Mouse (Mus musculus) midbrain, embryonic 11.5 days (tissue): ENCODE data around the gene Gm21987. TPM values are rescaled to one million over a fixed set of nuclear protein-coding genes. Genes with fewer than 3 reads are reported as not detected.
A peak's percentile ranks its signal among the peaks of the same experiment; 100 is the strongest.

ENCODE experiments used
- ATAC-seq: fragments of 200-750 bp; cut with Nextera tagmentation; 2 replicates; pipeline ENCODE4 v1.8.0; 2017; ENCODE audit warnings: moderate TSS enrichment, moderate library complexity; ENCODE audit not compliant: low FRiP score
- DNase-seq: peaks from one replicate; pipeline ENCODE4 v3.0.0; 2015; ENCODE audit warnings: low spot score; ENCODE audit errors: missing footprints
- H3K27ac ChIP-seq: fragments of 300-500 bp; sonication (generic); 2 replicates; pipeline ENCODE4 v1.5.1; 2014; ENCODE audit warnings: low read depth, low read length
- H3K27me3 ChIP-seq: fragments of 300-500 bp; sonication (generic); 2 replicates; pipeline ENCODE4 v1.6.1; 2014; ENCODE audit warnings: mild to moderate bottlenecking, low read length, moderate library complexity, mixed read lengths; ENCODE audit not compliant: control insufficient read depth, insufficient read depth
- H3K36me3 ChIP-seq: fragments of 300-500 bp; sonication (generic); 2 replicates; pipeline ENCODE4 v1.6.1; 2014; ENCODE audit warnings: mild to moderate bottlenecking, low read length, moderate library complexity, mixed read lengths; ENCODE audit not compliant: control insufficient read depth, insufficient read depth
- H3K4me1 ChIP-seq: fragments of 300-500 bp; sonication (generic); 2 replicates; pipeline ENCODE4 v1.6.1; 2014; ENCODE audit warnings: low read length; ENCODE audit not compliant: control insufficient read depth, insufficient read depth
- H3K4me2 ChIP-seq: fragments of 300-500 bp; sonication (generic); 2 replicates; pipeline ENCODE4 v1.6.1; 2014; ENCODE audit warnings: mild to moderate bottlenecking, moderate library complexity
- H3K4me3 ChIP-seq: fragments of 300-500 bp; sonication (generic); 2 replicates; pipeline ENCODE4 v1.5.1; 2014; ENCODE audit warnings: low read depth, low read length
- H3K9ac ChIP-seq: fragments of 300-500 bp; sonication (generic); 2 replicates; pipeline ENCODE4 v1.6.1; 2014; ENCODE audit warnings: low read length
- H3K9me3 ChIP-seq: fragments of 300-500 bp; sonication (generic); 2 replicates; pipeline ENCODE4 v1.6.1; 2016; ENCODE audit warnings: low read length; ENCODE audit not compliant: control insufficient read depth
- WGBS: fragments of 180-500 bp; shearing (Covaris S2); extraction: QIAGEN DNeasy Blood & Tissue Kit; methylation state at CpG from one replicate; pipeline ENCODE4 v1.1.7; 2014; 5-methylcytosine and 5-hydroxymethylcytosine counted together
- polyA plus RNA-seq: library from polyadenylated mRNA; unstranded; fragments of >200 nt; fragmentation: Nextera tagmentation; extraction: Ambion mirVana; gene quantifications from 2 replicates; pipeline ENCODE4 v1.2.1, GENCODE M21; 2014

Gm21987 gene
- polyA plus RNA-seq, 1 experiment from 2014 or later: not detected

- no peak for ATAC-seq
- WGBS: 90% methylated on average over 5 of the region's 5 CpGs
Measured at GRCm38 (mm10) chr16:38354185-38354913, 7.5 kb downstream of the Gm21987 start.

GRCm38 (mm10) chr16:38358256-38358812, 11.5 kb downstream of the Gm21987 start:
- WGBS: 88% methylated on average over 6 of the region's 6 CpGs
- H3K36me3 ChIP-seq: peaks cover 3% of the 10 kb centered on the region; the same call in 1 of the 2 replicates

More at GRCm38 (mm10) chr16:38354185-38354913, 7.5 kb downstream of the Gm21987 start:
- H3K4me2 ChIP-seq: no peak overlapping the region
- DNase-seq: no peak
- no peak overlapping the region for H3K4me3 ChIP-seq
- no peaks in the 10 kb centered on the region for H3K27me3 ChIP-seq
- H3K9me3 ChIP-seq: no peaks in the 10 kb centered on the region
- no peaks in the 10 kb centered on the region for H3K4me1 ChIP-seq
- H3K9ac ChIP-seq: no peak overlapping the region
- no peak overlapping the region for H3K27ac ChIP-seq
- H3K36me3 ChIP-seq: peaks cover 5% of the 10 kb centered on the region; the same call in 1 of the 2 replicates

GRCm38 (mm10) chr16:38359241-38359640, 12.4 kb downstream of the Gm21987 start:
- Histone ChIP-seq H3K4me3 (no peak overlapping the region), H3K4me1 (no peaks in the 10 kb centered on the region)
- WGBS: 93% methylated on average over 2 of the region's 2 CpGs

More at GRCm38 (mm10) chr16:38358256-38358812, 11.5 kb downstream of the Gm21987 start:
- DNase-seq: peak; percentile 45
- Histone ChIP-seq H3K4me3 (no peak overlapping the region), H3K27ac (no peak overlapping the region), H3K4me1 (no peaks in the 10 kb centered on the region), H3K9me3 (no peaks in the 10 kb centered on the region), H3K9ac (no peak overlapping the region), H3K4me2 (no peak overlapping the region), H3K27me3 (no peaks in the 10 kb centered on the region)
- ATAC-seq: no peak

GRCm38 (mm10) chr16:38359857-38360256, 13.0 kb downstream of the Gm21987 start:
- H3K4me2 ChIP-seq: no peak overlapping the region
- no peak for DNase-seq
- no peaks in the 10 kb centered on the region for H3K27me3 ChIP-seq
- no peak overlapping the region for H3K4me3 ChIP-seq
- H3K4me1 ChIP-seq: no peaks in the 10 kb centered on the region
- no peaks in the 10 kb centered on the region for H3K9me3 ChIP-seq
- H3K9ac ChIP-seq: no peak overlapping the region
- no peak for ATAC-seq
- 80% methylated on average over 3 of the region's 3 CpGs for WGBS
- no peak overlapping the region for H3K27ac ChIP-seq
- peaks cover 3% of the 10 kb centered on the region; the same call in 1 of the 2 replicates for H3K36me3 ChIP-seq

More at GRCm38 (mm10) chr16:38359241-38359640, 12.4 kb downstream of the Gm21987 start:
- Histone ChIP-seq H3K36me3 (peaks cover 3% of the 10 kb centered on the region; the same call in 1 of the 2 replicates), H3K27ac (no peak overlapping the region), H3K4me2 (no peak overlapping the region), H3K9me3 (no peaks in the 10 kb centered on the region), H3K9ac (no peak overlapping the region), H3K27me3 (no peaks in the 10 kb centered on the region)
- ATAC-seq (no peak), DNase-seq (no peak)

- H3K9ac ChIP-seq: no peak overlapping the region
- WGBS: 24% methylated on average over 2 of the region's 2 CpGs
- no peaks in the 10 kb centered on the region for H3K4me1 ChIP-seq
- peaks cover 3% of the 10 kb centered on the region; the same call in 1 of the 2 replicates for H3K36me3 ChIP-seq
- ATAC-seq: no peak
- H3K4me3 ChIP-seq: no peak overlapping the region
- no peak for DNase-seq
- H3K27ac ChIP-seq: no peak overlapping the region
- no peaks in the 10 kb centered on the region for H3K27me3 ChIP-seq
- H3K9me3 ChIP-seq: no peaks in the 10 kb centered on the region
- H3K4me2 ChIP-seq: no peak overlapping the region
Measured at GRCm38 (mm10) chr16:38360317-38360716, 13.5 kb downstream of the Gm21987 start.

- ATAC-seq (no peak), DNase-seq (peak; percentile 78)
- Histone ChIP-seq H3K4me2 (no peak within 1 kb of the TSS), H3K27me3 (no peaks in the 10 kb centered on the region), H3K4me3 (no peak within 1 kb of the TSS), H3K27ac (no peak within 1 kb of the TSS), H3K9ac (no peak within 1 kb of the TSS), H3K9me3 (no peaks in the 10 kb centered on the region), H3K4me1 (no peaks in the 10 kb centered on the region), H3K36me3 (no peaks in the 10 kb centered on the region)
- 64% methylated on average over 10 of the region's 10 CpGs for WGBS
Measured at GRCm38 (mm10) chr16:38361933-38362332, 15.1 kb downstream of the Gm21987 start, which contains the start of gene Popdc2. Gene Popdc2, plus strand, starts transcription at chr16:38362209.

- no peaks in the 10 kb centered on the region for H3K27me3 ChIP-seq
- no peaks in the 10 kb centered on the region for H3K4me1 ChIP-seq
- 86% methylated on average over 20 of the region's 20 CpGs for WGBS
- H3K27ac ChIP-seq: no peak overlapping the region
- ATAC-seq: no peak
- no peak overlapping the region for H3K4me3 ChIP-seq
- H3K4me2 ChIP-seq: no peak overlapping the region
- DNase-seq: no peak
- no peak overlapping the region for H3K9ac ChIP-seq
- H3K36me3 ChIP-seq: no peaks in the 10 kb centered on the region
- no peaks in the 10 kb centered on the region for H3K9me3 ChIP-seq
Measured at GRCm38 (mm10) chr16:38362493-38363255, 15.8 kb downstream of the Gm21987 start.

- no peak overlapping the region for H3K4me2 ChIP-seq
- WGBS: 91% methylated on average over 3 of the region's 3 CpGs
- H3K9ac ChIP-seq: no peak overlapping the region
- H3K4me3 ChIP-seq: no peak overlapping the region
- H3K4me1 ChIP-seq: no peaks in the 10 kb centered on the region
- H3K9me3 ChIP-seq: no peaks in the 10 kb centered on the region
- H3K27ac ChIP-seq: no peak overlapping the region
- no peaks in the 10 kb centered on the region for H3K36me3 ChIP-seq
- ATAC-seq (no peak), DNase-seq (no peak)
- H3K27me3 ChIP-seq: no peaks in the 10 kb centered on the region
Measured at GRCm38 (mm10) chr16:38363256-38363595, 16.4 kb downstream of the Gm21987 start.

- Histone ChIP-seq H3K4me1 (no peaks in the 10 kb centered on the region), H3K27ac (no peak overlapping the region), H3K4me2 (no peak overlapping the region), H3K9ac (no peak overlapping the region), H3K36me3 (no peaks in the 10 kb centered on the region), H3K9me3 (no peaks in the 10 kb centered on the region), H3K27me3 (no peaks in the 10 kb centered on the region), H3K4me3 (no peak overlapping the region)
- WGBS: 88% methylated on average over 7 of the region's 7 CpGs
- ATAC-seq (no peak), DNase-seq (no peak)
Measured at GRCm38 (mm10) chr16:38363657-38364056, 16.8 kb downstream of the Gm21987 start.
